Comparison of ENCODE assay signal across 10 mouse cellular contexts in the genomic region with DNA sequence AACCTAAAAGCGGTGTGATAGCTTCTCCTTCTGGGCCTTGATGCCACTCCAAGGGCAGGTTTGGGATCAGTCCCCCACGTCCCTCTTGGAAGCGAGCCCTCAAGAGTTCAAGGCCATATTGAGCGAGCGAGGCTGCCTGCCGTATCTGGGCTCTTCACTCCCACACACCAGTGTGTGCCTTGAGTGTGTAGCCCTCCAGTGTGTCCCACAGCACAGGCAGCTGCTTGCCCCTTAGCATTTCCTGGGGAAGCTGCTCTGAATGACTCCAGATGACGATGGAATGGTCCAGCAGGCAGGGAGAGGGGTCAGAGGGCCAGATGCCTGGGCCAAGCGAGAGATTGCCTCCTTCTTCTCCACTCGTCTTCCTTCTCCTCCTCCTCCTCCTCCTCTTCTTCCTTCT. TPM values are rescaled to one million over a fixed set of nuclear protein-coding genes. Genes with fewer than 3 reads are reported as not detected.
DNase-seq lines count a peak whose midpoint lies in the region; ATAC-seq and TF ChIP-seq lines count a peak whose summit lies in the region.
"Had no signal": no experiment of that assay in that cellular context is flagged by ENCODE, and none has a peak within 500 bp of the region (broad histone marks: within the 10 kb centered on the region; RNA-seq: fewer than 3 reads in every experiment).

No protein-coding gene starts in this region.

- 0 out of 2 replicates have a peak overlapping the region, but pooled peaks have one; percentile 45 for H3K9ac ChIP-seq in heart, postnatal 0 days (replicated peaks; ENCODE audit: low read depth, low read length)
- H3K9ac ChIP-seq in kidney, postnatal 0 days (ENCODE audit: low read depth, low read length) = no peak overlapping the region

- intact Hi-C loops in heart, postnatal 25 days (cut with DNase I) = no loop called here

- 38% methylated on average over 9 of the region's 9 CpGs for WGBS in heart, postnatal 0 days
- WGBS in kidney, postnatal 0 days = 33% methylated on average over 9 of the region's 9 CpGs

- no peaks in the 10 kb centered on the region for H3K9me3 ChIP-seq in heart, postnatal 0 days (replicated peaks; ENCODE audit: control insufficient read depth, low read length)
- no peaks in the 10 kb centered on the region for H3K9me3 ChIP-seq in kidney, postnatal 0 days (replicated peaks; ENCODE audit: low read length)

- peaks cover 26% of the 10 kb centered on the region for H3K36me3 ChIP-seq in heart, postnatal 0 days (replicated peaks; ENCODE audit: control insufficient read depth, insufficient read depth, low read length)
- H3K36me3 ChIP-seq in kidney, postnatal 0 days (ENCODE audit: insufficient read depth, low read length) = peaks cover 28% of the 10 kb centered on the region

- H3K27me3 ChIP-seq in heart, postnatal 0 days (ENCODE audit: control insufficient read depth, insufficient read depth, low read length) = no peaks in the 10 kb centered on the region
- H3K27me3 ChIP-seq in kidney, postnatal 0 days (ENCODE audit: insufficient read depth, low read length) = no peaks in the 10 kb centered on the region

- H3K4me3 ChIP-seq in heart, postnatal 0 days (ENCODE audit: low read depth, low read length) = no peak overlapping the region
- no peak overlapping the region for H3K4me3 ChIP-seq in kidney, postnatal 0 days (replicated peaks; ENCODE audit: low read depth, low read length)

- TF ChIP-seq CTCF in heart, postnatal 0 days (IDR thresholded peaks at IDR 0.05; ENCODE audit: low read depth) = no peak
- TF ChIP-seq CTCF in kidney, postnatal 0 days (IDR thresholded peaks at IDR 0.05; ENCODE audit: low read depth) = no peak

- no peak for ATAC-seq in heart, postnatal 0 days (ENCODE audit: insufficient read depth, low read depth)
- no peak for ATAC-seq in kidney, postnatal 0 days (replicated peaks; ENCODE audit: low FRiP score, low read depth)

- peak overlapping the region; percentile 37 for H3K27ac ChIP-seq in heart, postnatal 0 days (ENCODE audit: low read depth)
- peak overlapping the region; percentile 62 for H3K27ac ChIP-seq in kidney, postnatal 0 days

- H3K4me1 ChIP-seq in heart, postnatal 0 days (ENCODE audit: control insufficient read depth, insufficient read depth) = peaks cover 62% of the 10 kb centered on the region
- H3K4me1 ChIP-seq in kidney, postnatal 0 days (replicated peaks; ENCODE audit: insufficient read depth, low read length) = peaks cover 49% of the 10 kb centered on the region

- H3K4me2 ChIP-seq in heart, postnatal 0 days (ENCODE audit: low read depth, low read length) = no peak overlapping the region
- H3K4me2 ChIP-seq in kidney, postnatal 0 days (ENCODE audit: low read length) = no peak overlapping the region

- TF ChIP-seq EP300 in heart, postnatal 0 days (IDR thresholded peaks at IDR 0.05; ENCODE audit: low read depth) = no peak

- DNase-seq in heart, postnatal 0 days (ENCODE audit: low spot score) = no peak
- DNase-seq in heart, postnatal 25 days (ENCODE audit: low spot score) = no peak
- DNase-seq in ovary, adult 18-20 months (ENCODE audit: low spot score) = peak; percentile 70
- no peak for DNase-seq in ovary, postnatal 10 days (ENCODE audit: low spot score)
- DNase-seq in kidney, postnatal 0 days (ENCODE audit: low spot score) = no peak
- DNase-seq in yolk sac, embryonic 10.5 days (ENCODE audit: low spot score) = peak; percentile 63
- no peak for DNase-seq in adipocyte (ENCODE audit: low spot score)
- DNase-seq in thymus, postnatal 25 days = no peak
- DNase-seq: lung, adult 2 months had no signal

RNA-seq across cellular contexts. Expression of a gene that starts 18.1 kb away (rescaled TPM):
- 34.2 and 45.7 TPM in 2 replicates for total RNA-seq in heart, postnatal 0 days (2014; rRNA removed; ENCODE audit: low replicate concordance)
- polyA plus RNA-seq in heart, postnatal 0 days (2015; fragmentation: Nextera tagmentation; extraction: Ambion mirVana) = 26.5 and 27.8 TPM in 2 replicates
- 10 to 100 TPM; 41.3 to 46.2 TPM for total RNA-seq in heart, postnatal 25 days (2021)
- polyA plus RNA-seq in kidney, postnatal 0 days (2015; fragmentation: Nextera tagmentation; extraction: Ambion mirVana) = 87.7 and 96.4 TPM in 2 replicates

RNA-seq across cellular contexts. Expression of a gene that starts 23.7 kb away (rescaled TPM):
- 0.23 and 1.4 TPM in 2 replicates for total RNA-seq in heart, postnatal 0 days (2014; rRNA removed; ENCODE audit: low replicate concordance)
- polyA plus RNA-seq in heart, postnatal 0 days (2015; fragmentation: Nextera tagmentation; extraction: Ambion mirVana) = 0.97 and 1.6 TPM in 2 replicates
- under 1 TPM; 0.83 to 0.87 TPM for total RNA-seq in heart, postnatal 25 days (2021)
- polyA plus RNA-seq in kidney, postnatal 0 days (2015; fragmentation: Nextera tagmentation; extraction: Ambion mirVana) = 5.1 and 5.6 TPM in 2 replicates
- total RNA-seq: granulocyte monocyte progenitor cell, adult 5-6 weeks had no signal

RNA-seq across cellular contexts. Expression of a gene that starts 34.7 kb away (rescaled TPM):
- 192 and 208 TPM in 2 replicates for total RNA-seq in heart, postnatal 0 days (2014; rRNA removed; ENCODE audit: low replicate concordance)
- 394 and 409 TPM in 2 replicates for polyA plus RNA-seq in heart, postnatal 0 days (2015; fragmentation: Nextera tagmentation; extraction: Ambion mirVana)
- total RNA-seq in heart, postnatal 25 days (2021) = 100 to 1,000 TPM; 454 to 515 TPM
- polyA plus RNA-seq in kidney, postnatal 0 days (2015; fragmentation: Nextera tagmentation; extraction: Ambion mirVana) = 716 and 863 TPM in 2 replicates

RNA-seq across cellular contexts. Expression of a gene that starts 41.2 kb away (rescaled TPM):
- total RNA-seq in heart, postnatal 0 days (2014; rRNA removed; ENCODE audit: low replicate concordance) = not detected in 2 replicates
- polyA plus RNA-seq in heart, postnatal 0 days (2015; fragmentation: Nextera tagmentation; extraction: Ambion mirVana) = not detected in 2 replicates
- not detected for total RNA-seq in heart, postnatal 25 days (2021)
- not detected in 2 replicates for polyA plus RNA-seq in kidney, postnatal 0 days (2015; fragmentation: Nextera tagmentation; extraction: Ambion mirVana)
- total RNA-seq: granulocyte monocyte progenitor cell, adult 5-6 weeks had no signal

RNA-seq across cellular contexts. Expression of a gene that starts 50.6 kb away (rescaled TPM):
- 3.2 and 3.5 TPM in 2 replicates for total RNA-seq in heart, postnatal 0 days (2014; rRNA removed; ENCODE audit: low replicate concordance)
- 7.7 and 8.2 TPM in 2 replicates for polyA plus RNA-seq in heart, postnatal 0 days (2015; fragmentation: Nextera tagmentation; extraction: Ambion mirVana)
- total RNA-seq in heart, postnatal 25 days (2021) = 1 to 10 TPM; 7.0 to 7.2 TPM
- 13.9 and 14.8 TPM in 2 replicates for polyA plus RNA-seq in kidney, postnatal 0 days (2015; fragmentation: Nextera tagmentation; extraction: Ambion mirVana)

Comparison
In these comparisons a context has a peak if more than half of its experiments do, and no peak if none do; other contexts are left out.
1. DNase-seq: peak in ovary, adult 18-20 months (single experiment) and yolk sac, embryonic 10.5 days (single experiment); none in heart, postnatal 0 days (single experiment), heart, postnatal 25 days (single experiment), ovary, postnatal 10 days (single experiment), kidney, postnatal 0 days (single experiment), adipocyte (single experiment) and thymus, postnatal 25 days (single experiment).